Mouse (Mus musculus): ENCODE results near the gene Dlat.
A peak's percentile ranks its signal among the peaks of the same experiment; 100 is the strongest.

The Dlat gene

DNA sequence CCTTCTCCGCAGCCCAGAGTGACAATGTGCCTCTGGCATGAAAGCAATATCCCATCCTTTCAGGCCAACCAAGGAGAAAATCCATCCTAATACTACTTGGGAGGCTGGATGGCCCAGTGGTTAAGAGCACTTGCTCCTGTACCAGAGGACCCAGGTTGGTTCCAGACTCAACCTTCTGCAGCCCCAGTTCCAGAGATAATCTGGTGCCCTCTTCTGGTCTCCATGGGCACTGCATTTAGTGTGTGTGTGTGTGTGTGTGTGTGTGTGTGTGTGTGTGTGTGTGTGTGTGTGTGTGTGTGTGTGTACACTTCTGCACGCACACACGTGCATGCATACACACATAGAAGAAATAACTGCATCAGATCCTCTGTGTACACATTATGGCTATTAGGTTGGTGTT is 66.0 kb downstream of the Dlat start:
- no peak for DNase-seq (ENCODE audit: inconsistent ontology term)

DNA sequence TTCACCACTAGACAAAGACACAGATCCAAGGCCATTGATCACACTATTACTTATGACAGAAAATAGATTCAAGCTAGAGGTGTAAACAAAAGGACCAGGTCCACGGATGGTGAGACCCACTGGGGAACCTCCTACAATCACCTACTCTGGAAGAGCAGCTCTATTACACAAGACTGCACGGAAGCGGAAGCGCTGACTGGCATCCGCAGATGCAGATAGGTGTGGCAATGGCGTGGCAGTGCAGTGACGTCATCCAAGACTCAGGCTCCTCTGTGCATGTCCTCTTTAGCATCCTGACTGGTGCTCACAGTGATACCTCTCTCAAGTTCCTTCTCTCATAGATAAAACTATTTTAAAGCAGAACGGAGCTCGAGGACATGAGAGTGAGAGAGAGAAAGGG is 66.6 kb downstream of the Dlat start:
- DNase-seq (ENCODE audit: inconsistent ontology term): no peak

GRCm38 (mm10) chr9:50590856-50591518 is 68.6 kb downstream of the Dlat start:
- peak; percentile 78 for DNase-seq (ENCODE audit: inconsistent ontology term)

GRCm38 (mm10) chr9:50586955-50587354 is 72.6 kb downstream of the Dlat start:
- no peak for DNase-seq (ENCODE audit: inconsistent ontology term)

DNA sequence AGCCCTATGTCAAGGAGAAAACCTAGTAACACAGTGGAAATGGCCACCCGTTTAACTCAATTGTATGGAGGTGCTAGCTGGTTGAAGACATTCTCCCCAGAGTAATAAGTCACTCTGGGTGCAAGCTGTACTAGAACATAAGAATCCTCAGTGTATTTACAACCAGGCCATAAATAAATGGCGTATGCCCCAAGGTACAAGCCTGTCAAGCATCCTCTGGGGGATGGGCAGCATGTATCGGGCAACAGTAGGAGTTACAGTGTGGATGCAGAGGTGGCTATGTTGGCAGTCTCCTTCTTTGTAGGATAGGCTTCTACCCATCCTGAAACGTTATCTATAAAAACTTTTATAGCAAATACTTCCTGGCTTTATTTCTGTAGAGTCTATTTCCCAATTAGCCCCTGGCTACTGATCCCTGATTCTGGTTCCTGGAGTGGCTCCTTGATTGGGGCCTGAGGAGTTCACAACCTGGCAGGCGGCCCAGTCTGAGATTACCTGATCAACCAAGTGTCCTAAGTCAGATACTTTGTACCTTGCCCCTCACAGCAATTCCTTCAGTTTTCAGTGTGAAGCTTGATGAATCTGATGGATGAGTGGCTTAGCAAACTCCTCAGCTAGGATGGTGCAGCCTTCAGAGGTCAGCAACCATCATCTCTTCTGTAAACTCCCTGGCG is 74.3 kb downstream of the Dlat start:
- DNase-seq (ENCODE audit: inconsistent ontology term): no peak
